Mouse (Mus musculus): ENCODE results near the gene Tmed11. TPM values are rescaled to one million over a fixed set of nuclear protein-coding genes. Genes with fewer than 3 reads are reported as not detected.
A peak's percentile ranks its signal among the peaks of the same experiment; 100 is the strongest.
"Not testable (repeated sequence)": the region's sequence is repeated elsewhere in the genome, so short reads cannot be mapped to it uniquely, and the experiment has no call there.

Gene Tmed11
- polyA plus RNA-seq (2012; rRNA removed) = not detected in 2 replicates

DNA sequence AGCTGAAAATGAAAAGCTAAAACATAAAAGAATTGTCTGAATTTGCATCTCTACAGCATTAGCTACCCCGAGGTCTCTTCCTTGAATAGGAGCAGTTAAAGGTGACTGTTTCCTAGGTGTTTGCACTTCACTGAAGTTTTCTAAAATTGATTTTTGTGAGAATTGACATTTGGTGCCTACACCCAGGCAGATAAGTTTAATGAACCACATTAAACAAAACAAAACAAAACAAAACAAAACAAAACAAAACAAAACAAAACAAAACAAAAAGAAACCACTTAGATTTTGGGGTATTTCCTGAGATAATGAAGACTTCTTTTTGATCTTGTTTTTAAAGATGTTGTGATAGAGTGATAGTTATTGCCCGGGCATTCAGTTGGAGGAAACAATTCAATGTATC, at the start of gene Tmed11:
Tmed11 (minus strand) TSS at position 101 of the 400 bp plus-strand sequence.
- not testable (repeated sequence) for DNase-seq (ENCODE audit: low read depth)

DNA sequence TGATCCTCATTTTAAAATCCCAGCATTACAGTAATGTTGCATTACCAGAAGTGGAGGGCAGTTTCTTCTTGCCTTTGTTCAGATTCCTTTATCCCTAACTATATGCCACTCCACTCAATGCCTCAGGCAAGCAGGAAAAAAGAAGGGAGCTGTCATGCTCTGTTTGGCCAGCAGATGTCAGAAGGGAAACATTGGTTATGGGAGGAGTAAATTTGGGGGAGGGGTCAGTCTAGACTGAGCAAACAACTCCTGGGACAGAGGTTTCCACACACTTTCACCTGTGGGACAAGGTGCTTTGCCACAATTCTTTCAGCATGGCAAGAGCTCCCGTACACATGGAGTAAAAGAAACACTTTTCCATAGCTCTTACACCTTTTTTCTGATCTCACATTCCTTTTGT, 41.0 kb upstream of the Tmed11 start:
- DNase-seq (ENCODE audit: low read depth) = peak; percentile 0

DNA sequence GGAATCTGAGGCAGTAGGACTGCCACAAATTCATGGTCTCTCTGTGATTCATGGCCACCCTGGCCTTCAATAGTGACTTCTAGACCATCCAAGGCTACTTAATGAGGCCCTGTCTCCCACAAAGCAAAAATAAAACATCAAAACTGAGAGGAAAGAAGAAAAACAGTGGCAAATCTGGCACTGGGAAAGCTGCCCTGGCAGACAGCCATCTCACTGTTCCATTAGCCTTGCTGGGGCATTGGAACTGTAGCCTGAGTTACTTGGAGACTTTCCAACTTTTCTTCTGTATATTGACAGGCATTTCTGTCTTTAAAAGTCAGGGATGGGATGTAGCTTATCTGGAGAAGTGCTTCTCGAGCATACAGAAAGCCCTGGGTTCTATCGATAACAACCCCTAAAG, 28.1 kb upstream of the Tmed11 start:
- no peak for DNase-seq (ENCODE audit: low read depth)

DNA sequence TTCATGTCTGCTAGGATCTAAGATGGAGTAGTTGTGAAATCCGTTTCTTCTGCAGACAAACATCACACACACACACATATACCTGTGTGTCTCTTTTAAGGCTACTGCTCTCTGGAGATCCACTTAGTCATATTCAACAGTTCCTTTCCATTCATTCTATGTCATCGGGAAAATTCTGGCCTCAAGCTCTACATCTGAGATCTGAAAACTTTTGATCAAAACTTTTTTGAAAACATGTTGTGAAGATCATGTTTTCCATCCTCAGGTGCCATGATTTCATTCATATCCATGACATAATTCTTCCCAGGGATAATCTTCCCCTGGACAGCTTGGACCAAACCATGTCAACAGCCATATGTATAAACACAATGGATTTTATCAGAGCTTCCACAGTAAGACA, 13.6 kb upstream of the Tmed11 start, which contains the start of gene Vmn2r8:
Vmn2r8 (minus strand) TSS at position 101 of the 400 bp plus-strand sequence.
- DNase-seq (ENCODE audit: low read depth) = not testable (repeated sequence)

DNA sequence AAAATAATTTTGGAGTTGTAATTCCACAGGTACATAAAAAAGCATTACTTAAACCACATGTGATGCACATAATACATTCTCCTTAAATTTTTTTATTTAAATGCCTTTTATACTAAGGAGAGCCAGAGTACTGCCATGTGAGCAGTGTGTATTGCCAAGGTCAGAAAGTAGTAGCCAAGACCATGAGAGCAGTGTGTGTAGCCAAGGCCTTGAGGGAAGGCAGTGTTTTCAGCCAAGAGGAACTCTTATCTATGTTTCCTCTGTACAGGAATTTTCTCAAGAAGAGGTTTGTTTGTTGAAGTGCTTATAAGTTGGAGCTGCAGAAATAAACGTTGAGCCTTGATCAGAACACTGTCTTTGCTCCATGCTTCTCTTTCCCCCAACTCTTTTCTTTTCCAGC, 8.5 kb upstream of the Tmed11 start:
- DNase-seq (ENCODE audit: low read depth) = no peak

DNA sequence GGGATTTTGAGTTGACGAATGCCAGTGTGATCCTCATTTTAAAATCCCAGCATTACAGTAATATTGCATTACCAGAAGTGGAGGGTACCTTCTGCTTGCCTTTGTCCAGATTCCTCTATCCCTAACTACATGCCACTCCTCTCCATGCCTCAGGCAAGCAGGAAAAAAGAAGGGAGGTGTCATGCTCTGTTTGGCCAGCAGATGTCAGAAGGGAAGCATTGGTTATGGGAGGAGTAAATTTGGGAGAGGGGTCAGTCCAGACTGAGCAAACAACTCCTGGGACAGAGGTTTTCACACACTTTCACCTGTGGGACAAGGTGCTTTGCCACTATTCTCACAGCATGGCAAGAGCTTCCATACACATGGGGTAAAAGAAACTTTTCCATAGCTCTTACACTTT, 4.8 kb downstream of the Tmed11 start:
- not testable (repeated sequence) for DNase-seq (ENCODE audit: low read depth)

DNA sequence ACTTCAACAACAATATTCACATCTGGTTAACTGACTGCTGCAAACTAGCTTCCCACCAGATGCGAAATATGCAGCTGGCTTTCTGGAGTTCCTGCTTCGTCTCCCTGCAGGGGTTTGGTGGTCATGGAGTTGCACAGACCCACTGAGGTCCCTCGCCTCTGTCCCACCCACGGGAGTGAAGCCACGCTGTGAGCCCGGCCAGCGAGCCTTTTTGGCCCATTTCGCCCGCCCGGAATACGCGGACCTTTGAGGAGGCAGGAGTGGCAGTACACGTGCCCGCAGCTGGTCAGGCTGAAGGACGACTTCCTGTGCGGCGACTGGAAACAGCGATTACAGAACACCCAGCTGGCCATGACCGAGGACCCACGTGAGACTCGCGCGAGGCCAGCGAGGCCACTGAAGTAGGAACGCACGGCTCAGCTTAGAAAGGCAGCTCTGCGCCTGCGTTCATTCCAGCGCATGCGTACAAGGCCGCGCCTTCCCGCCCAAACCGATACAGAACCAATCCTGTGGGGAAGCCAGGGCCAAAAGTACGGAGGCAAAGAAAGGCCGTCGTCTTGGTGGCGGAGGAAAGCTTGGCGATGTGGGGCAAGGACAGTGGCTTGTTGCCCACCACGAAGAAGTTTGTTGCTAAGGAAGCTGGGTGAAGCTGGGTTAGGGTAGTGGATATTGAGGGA, 20.4 kb downstream of the Tmed11 start, which contains the start of gene Rnf212:
Rnf212 (minus strand) TSS at position 353 of the 677 bp plus-strand sequence.
- DNase-seq (ENCODE audit: low read depth) = no peak

DNA sequence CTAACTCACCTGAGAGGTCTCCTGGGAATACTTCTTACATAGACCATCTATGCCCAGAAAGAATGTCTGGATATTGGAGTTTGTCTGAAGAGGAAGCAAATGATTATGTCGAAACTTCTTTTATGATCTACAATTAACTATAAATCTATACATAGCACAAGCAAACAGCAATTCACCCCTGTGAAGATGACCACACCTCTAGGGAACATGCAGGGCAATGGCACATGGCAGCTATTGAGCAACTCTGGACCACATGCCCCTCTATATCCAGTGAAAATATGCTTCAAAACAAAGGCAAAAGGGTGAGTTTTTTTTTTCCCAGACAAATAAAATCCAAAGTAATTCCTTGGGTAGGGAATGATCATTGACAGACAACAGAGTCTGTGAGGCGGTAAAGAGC, 35.2 kb downstream of the Tmed11 start:
- DNase-seq (ENCODE audit: low read depth) = no peak

DNA sequence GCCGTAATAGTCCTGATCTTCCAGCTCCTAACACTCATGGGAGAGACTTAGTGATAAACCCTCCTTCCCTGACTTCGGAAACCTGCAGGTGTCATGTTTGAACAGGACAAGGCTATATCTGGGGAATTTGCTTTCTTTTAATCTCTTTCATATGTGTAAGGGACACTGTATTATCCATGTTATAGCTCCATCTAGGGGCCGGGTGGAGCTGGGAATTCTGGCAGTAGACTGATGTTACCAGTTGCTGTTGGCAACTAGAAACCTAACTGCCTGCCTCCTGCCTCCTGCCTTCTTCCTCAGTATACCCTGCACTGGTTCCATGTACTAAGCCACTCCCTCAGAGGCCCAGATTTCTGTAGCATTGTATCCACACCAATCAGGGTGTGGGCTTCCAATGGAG, 36.8 kb downstream of the Tmed11 start:
- DNase-seq (ENCODE audit: low read depth) = no peak

DNA sequence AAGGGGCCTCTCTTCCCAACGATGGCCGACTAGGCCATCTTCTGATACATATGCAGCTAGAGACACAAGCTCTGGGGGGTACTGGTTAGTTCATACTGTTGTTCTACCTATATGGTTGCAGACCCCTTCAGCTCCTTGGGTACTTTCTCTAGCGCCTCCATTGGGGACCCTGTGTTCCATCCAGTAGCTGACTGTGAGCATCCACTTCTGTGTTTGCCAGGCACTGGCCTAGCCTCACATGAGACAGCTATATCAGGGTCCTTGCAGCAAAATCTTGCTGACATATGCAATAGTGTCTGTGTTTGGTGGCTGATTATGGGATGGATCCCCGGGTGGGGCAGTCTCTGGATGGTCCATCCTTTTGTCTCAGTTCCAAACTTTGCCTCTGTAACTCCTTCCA, 43.9 kb downstream of the Tmed11 start:
- DNase-seq (ENCODE audit: low read depth) = not testable (repeated sequence)

DNA sequence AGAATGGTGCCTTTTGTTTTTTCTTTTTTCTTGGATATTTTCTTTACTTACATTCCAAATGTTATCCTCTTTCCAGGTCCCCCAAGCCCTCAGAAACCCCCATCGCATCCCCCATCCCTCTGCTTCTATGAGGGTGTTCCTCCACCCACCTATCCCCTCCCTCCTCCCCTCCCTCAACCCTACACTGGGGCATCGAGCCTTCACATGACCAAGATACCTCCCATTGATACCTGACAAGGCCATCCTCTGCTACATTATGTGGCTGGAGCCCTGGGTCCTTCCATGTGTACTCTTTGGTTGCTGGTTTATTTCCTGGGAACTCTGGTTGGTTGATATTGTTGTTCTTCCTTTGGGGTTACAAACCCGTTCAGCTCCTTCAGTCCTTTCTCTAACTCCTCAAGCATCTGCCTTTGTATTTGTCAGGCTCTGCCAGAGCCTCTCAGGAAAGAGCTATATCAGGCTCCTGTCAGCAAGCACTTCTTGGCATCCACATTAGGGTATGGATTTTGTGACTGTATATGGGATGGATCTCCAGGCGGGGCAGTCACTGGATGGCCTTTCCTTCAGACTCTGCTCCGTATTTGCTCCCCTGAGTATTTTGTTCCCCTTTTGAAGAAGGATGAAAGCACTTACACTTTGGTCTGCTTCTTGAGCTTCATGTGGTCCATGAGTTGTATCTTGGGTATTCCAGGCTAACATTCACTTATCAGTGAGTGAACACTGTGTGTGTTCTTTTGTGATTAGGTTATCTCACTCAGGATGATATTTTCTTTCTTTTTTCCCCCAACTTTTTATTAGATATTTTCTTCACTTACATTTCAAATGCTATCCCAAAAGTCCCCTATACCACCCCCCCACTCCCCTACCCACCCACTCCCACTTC, 44.6 kb downstream of the Tmed11 start:
- no peak for DNase-seq (ENCODE audit: low read depth)

DNA sequence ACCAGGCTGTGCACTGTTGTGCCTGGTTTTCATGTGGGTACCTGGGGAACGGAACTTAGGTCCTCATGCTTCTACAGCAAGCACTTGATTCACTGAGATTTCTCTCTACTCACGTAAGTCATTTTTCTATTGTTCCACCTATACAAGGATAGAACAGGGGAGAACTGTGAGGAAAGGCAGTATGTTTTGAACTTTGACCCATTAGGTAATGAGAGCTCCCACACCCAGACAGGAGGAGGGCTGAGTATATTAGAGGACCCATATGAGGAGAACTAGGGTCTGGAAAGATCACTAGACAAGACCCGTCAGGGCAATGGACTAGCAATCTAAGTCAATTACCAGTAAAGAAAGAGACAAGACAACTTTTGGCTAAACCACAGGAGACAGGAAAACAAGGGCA, 50.5 kb downstream of the Tmed11 start:
- DNase-seq (ENCODE audit: low read depth) = no peak

DNA sequence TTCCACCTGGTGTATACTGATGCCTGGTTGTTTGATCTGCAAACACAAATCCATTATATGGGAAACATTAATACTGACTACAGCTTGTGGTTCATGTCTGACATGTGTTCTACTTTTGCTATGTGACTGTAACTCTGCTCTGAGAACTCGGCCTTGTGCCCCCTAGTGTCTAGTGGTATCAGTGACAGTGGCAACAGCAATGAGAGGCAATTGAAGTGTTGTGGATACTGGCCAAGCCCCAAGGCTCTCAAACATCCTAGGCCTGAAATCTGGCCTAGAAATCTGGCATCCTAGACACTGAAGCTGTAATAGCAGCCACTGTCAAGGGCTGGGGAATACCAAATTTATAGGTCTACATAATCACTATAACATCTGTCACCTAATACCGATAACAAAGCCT, 51.3 kb downstream of the Tmed11 start:
- no peak for DNase-seq (ENCODE audit: low read depth)

DNA sequence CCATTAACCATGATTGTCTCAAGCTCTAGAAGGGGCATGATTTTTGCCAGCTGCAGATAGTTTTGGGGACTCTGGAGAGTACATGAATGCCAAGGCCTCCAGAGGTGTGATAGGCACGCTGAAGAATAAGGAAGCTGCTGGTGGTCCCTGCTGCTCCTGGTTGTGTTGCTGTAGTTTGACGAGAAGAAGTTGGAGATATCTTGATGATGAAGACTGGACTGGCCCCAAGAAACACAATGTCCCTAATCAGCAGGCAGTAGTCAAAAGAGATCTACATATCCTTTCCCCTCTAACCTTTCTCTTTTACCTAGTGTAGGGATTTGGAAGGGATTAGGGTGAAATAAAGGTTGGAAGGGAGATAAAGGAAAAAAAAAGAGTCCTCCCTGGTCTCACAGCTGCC, 52.6 kb downstream of the Tmed11 start:
- DNase-seq (ENCODE audit: low read depth) = no peak

DNA sequence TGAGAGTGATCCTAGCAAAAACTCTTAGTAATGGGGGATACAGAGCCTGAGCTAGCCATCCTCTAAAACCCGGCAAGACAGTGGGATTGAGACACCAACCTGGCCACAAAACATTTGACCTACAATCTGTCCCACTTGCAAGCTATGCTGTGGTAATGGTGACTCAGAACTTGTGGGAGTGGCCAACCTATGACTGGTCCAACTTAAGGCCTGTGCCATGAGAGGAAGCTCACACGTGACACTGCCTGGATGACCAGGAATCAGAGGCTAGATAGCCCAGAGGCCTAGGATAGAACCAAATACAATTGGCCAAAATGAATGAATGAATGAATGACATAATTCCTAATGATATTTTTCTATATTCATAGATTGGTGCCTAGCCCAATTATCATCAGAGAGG, 53.3 kb downstream of the Tmed11 start:
- no peak for DNase-seq (ENCODE audit: low read depth)

DNA sequence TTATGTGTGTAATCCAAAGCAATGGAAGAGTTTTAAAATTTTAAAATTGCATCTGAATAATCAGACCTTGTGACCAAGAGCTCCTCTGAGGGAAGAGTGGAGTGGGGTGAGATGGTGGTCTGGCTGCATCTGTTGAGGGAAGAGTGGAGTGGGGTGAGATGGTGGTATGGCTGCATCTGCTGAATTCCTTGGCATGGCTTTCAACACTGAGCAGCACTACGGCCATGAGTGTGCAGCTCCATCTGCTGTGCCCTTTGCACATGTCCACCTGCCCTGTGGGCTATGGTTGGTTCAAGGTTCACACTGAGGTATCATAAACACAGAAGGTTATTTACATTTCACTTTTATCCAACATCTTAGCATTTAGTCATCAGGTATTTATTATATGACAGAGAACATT, 67.7 kb downstream of the Tmed11 start:
- no peak for DNase-seq (ENCODE audit: low read depth)

Other genes with a start within 250 kb of the Tmed11 start
- 0.13 and 0.20 TPM in 2 replicates for gene Cplx1, start 245.3 kb downstream of the Tmed11 start, polyA plus RNA-seq (2012; rRNA removed)
- 75.0 and 80.5 TPM in 2 replicates for gene Gak, start 165.6 kb downstream of the Tmed11 start, polyA plus RNA-seq (2012; rRNA removed)
- 51.2 and 55.5 TPM in 2 replicates for gene Tmem175, start 165.6 kb downstream of the Tmed11 start, polyA plus RNA-seq (2012; rRNA removed)
- 19.6 and 28.3 TPM in 2 replicates for gene Idua, start 135.0 kb downstream of the Tmed11 start, polyA plus RNA-seq (2012; rRNA removed)
- 20.8 and 22.1 TPM in 2 replicates for gene Dgkq, start 125.7 kb downstream of the Tmed11 start, polyA plus RNA-seq (2012; rRNA removed)
- gene Slc26a1, start 119.8 kb downstream of the Tmed11 start, polyA plus RNA-seq (2012; rRNA removed) = 0.25 and 0.26 TPM in 2 replicates
- 189 and 225 TPM in 2 replicates for gene Fgfrl1, start 103.0 kb downstream of the Tmed11 start, polyA plus RNA-seq (2012; rRNA removed)
- gene Rnf212, start 20.4 kb downstream of the Tmed11 start, polyA plus RNA-seq (2012; rRNA removed) = not detected in 2 replicates
- not detected in 2 replicates for gene Vmn2r8, start 13.5 kb upstream of the Tmed11 start, polyA plus RNA-seq (2012; rRNA removed)
- gene Vmn2r9, start 57.2 kb upstream of the Tmed11 start, polyA plus RNA-seq (2012; rRNA removed) = not detected in 2 replicates
- not detected in 2 replicates for gene Vmn2r10, start 211.2 kb upstream of the Tmed11 start, polyA plus RNA-seq (2012; rRNA removed)

Measured in gonadal fat pad, adult 2 months (tissue).